Mouse (Mus musculus): ENCODE results near the gene P2ry6. TPM values are rescaled to one million over a fixed set of nuclear protein-coding genes. Genes with fewer than 3 reads are reported as not detected.

P2ry6 gene
- polyA plus RNA-seq, 1 experiment, result 27.8 TPM

DNA sequence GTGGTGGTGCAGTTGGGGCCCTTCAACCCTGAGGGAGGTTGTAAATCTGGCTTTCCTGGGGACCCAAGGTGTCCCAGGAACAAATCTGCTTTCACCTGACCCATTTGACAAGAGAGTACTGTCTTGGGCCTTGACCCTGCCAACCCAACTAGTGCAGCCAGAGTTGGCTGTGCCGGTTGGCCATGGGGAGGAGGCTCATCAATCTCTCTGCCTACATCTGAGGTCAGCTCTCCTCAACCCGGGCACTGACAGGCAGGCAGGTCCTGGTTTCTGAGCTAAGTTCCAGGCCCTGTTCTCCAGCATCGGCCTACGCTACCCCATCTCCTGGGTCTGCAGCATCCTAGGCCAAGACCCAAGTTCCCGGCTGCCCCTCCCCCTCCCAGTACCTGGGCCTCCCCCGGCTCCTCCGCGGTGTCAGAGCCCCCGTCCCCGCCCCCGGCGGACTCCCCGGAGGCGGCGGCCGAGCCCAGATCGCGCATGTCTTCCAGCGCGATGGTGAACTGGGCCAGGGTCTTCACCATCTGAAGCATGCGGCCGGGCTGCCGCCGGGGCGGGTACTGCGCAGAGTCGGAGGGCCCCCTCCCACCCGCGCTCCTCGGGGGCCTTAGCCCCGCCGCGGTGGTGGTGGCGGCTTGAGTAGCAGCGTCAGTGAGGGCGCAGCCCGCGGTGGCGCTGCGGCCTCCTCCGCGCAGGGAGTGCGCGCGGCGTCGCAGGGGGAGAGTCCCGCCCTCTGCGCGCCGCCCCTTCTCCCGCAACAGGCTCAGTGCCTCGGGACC is 80.2 kb downstream of the P2ry6 start:
- TF ChIP-seq POLR2A (IDR thresholded peaks at IDR 0.05; ENCODE audit: low read depth, low read length) (no peak), CTCF (IDR thresholded peaks at IDR 0.05; ENCODE audit: extremely low read depth, insufficient read length, insufficient replicate concordance, low read depth, low read length) (no peak)
- Histone ChIP-seq H3K27ac (ENCODE audit: insufficient read depth, low read depth, low read length) (no peak overlapping the region), H3K36me3 (ENCODE audit: control insufficient read depth, insufficient read depth, low read length) (no peaks in the 10 kb centered on the region), H3K27me3 (ENCODE audit: control insufficient read depth, insufficient read depth, low read length) (peaks cover 7% of the 10 kb centered on the region; the same call in 1 of the 2 replicates), H3K4me3 (ENCODE audit: low read depth, low read length) (peak overlapping the region; percentile 53), H3K4me1 (ENCODE audit: control insufficient read depth, insufficient read depth, insufficient read length, low read length) (0 out of 2 replicates have a peak, but pooled peaks cover 3% of the 10 kb centered on the region)
- 5% methylated on average over 53 of the region's 53 CpGs for WGBS

DNA sequence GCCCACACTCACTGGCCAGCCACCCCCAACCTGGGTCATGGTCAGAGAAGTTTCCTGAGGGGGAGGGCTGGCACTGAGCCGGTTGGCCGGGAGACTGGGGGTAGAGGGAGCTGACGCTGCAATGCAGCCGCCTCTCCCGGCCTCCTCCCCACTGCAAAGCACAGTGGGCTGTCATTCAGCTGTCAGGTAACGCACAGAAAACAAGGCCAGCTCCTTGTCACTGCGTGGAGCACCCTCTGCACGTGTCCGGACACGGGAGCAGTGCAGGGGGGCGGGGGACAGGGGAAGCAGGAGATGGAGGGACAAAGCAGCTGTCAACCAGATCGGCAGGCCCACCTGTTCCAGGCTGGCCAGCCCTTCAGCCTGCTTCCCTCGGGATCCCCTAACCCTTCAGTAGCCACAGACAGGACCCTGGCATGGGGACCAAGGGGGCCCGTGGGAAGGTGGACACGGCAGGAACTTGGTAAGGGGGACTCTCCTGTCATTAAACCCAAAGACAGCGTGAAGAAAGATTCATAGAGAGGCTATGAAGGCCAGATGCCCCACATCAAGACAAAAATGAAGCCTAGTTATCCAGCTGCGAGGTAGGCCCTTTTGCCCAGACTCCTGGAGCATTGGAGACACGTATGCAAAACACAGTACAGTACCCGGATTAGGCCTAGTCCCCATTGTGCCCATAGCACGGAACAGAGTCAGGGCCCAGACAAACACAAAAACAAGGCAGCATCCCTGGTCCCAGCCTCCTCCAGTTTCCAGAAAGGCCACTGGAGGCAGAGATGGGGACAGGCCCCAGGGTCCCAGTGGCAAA is 81.0 kb downstream of the P2ry6 start:
- H3K36me3 ChIP-seq (ENCODE audit: control insufficient read depth, insufficient read depth, low read length), result no peaks in the 10 kb centered on the region
- H3K4me3 ChIP-seq (ENCODE audit: low read depth, low read length), result no peak overlapping the region
- no peak for TF ChIP-seq POLR2A (IDR thresholded peaks at IDR 0.05; ENCODE audit: low read depth, low read length)
- no peak for TF ChIP-seq CTCF (IDR thresholded peaks at IDR 0.05; ENCODE audit: extremely low read depth, insufficient read length, insufficient replicate concordance, low read depth, low read length)
- no peak overlapping the region for H3K27ac ChIP-seq (ENCODE audit: insufficient read depth, low read depth, low read length)
- H3K27me3 ChIP-seq (ENCODE audit: control insufficient read depth, insufficient read depth, low read length), result peaks cover 7% of the 10 kb centered on the region; the same call in 1 of the 2 replicates
- H3K4me1 ChIP-seq (ENCODE audit: control insufficient read depth, insufficient read depth, insufficient read length, low read length), result 0 out of 2 replicates have a peak, but pooled peaks cover 3% of the 10 kb centered on the region
- WGBS, result 82% methylated on average over 20 of the region's 20 CpGs

Other genes with a start within 250 kb of the P2ry6 start
- gene Relt, start 111.2 kb downstream of the P2ry6 start, polyA plus RNA-seq (2012; rRNA removed), result 7.0 and 9.5 TPM in 2 replicates
- gene Arhgef17, start 42.5 kb downstream of the P2ry6 start, polyA plus RNA-seq (2012; rRNA removed), result 6.8 and 8.0 TPM in 2 replicates
- 4.0 and 67.8 TPM in 2 replicates for gene P2ry2, start 38.2 kb upstream of the P2ry6 start, polyA plus RNA-seq (2012; rRNA removed)
- gene Fchsd2, start 118.2 kb upstream of the P2ry6 start, polyA plus RNA-seq (2012; rRNA removed), result 3.3 and 6.9 TPM in 2 replicates

All from small intestine, adult 2 months (tissue).